Mouse (Mus musculus): Measurements from ENCODE around the gene Znhit3. TPM values are rescaled to one million over a fixed set of nuclear protein-coding genes. Genes with fewer than 3 reads are reported as not detected.

Gene Znhit3
- 18.3 TPM for polyA plus RNA-seq (2014; fragmentation: Illumina TruSeq; extraction: RNeasy Lipid Tissue Mini Kit (QIAGEN cat#74804); ENCODE audit: insufficient read depth, low read depth, low replicate concordance)

DNA sequence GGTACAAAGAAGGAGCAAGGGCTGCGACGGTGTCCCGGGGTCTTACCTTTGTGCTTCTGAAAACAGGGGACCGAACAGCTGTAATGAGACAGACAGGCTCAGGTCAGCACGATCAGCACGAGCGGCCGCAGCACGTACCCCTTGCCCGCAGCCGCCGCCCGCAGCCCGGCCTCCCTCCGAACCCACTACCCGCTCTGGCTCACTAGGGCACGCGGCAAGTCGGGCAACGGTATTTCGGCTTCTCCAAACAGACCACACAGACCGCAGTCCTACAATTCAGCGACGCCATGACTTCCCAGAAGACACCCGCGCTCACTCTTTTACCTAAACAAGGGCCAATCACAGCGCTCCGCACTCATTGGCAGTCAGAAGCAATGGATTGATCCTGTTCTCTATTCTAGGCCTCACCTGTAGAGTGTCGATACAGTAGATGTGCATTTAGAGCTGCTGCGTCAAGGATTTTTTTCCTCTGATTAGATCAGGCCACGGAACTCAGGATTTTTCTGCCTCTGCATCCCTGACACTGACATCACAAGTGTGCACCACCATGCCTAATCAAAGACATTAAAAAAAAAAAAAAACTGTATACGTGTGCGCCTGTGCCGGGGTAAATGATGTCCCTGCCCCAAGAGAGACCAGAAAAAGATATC, at the start of gene Znhit3:
Gene Znhit3 (minus strand): TSS at position 314 of the 650 bp plus-strand sequence.

DNA sequence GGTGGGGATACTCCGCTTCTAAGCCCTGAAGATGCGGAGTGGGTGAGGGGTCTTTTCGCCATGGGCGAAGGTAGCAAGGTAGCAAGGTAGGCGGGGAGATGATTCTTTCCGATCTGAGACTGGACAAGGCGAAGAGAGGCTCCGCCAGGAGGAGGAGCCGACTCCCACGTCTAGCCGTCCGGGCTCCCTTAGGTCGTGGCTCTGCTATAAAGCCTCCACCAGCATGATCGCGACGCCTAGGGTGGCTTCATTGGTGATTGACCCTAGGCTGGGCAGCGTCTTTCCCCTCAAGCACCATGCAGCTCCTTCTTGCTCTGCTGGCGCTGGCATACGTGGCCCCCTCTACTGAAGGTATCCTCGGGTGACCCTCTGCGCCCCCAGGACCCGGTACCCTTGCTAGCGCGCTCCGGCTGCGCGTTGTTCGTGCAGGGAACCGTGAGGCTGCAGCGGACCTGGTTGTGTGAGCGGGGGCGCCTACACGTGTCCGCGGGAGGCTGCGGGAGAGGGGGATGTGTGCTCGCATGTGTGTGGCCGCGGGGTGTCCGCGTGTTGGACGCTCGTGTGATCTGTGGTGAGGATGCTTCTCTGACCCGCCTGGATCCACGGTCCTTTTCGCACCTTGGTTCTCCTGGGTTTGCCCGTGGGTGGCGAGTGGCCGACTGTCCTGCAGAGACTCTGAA, 41.6 kb upstream of the Znhit3 start, which contains the start of gene Car4:
Gene Car4 (plus strand): TSS at position 196 of the 680 bp plus-strand sequence.

DNA sequence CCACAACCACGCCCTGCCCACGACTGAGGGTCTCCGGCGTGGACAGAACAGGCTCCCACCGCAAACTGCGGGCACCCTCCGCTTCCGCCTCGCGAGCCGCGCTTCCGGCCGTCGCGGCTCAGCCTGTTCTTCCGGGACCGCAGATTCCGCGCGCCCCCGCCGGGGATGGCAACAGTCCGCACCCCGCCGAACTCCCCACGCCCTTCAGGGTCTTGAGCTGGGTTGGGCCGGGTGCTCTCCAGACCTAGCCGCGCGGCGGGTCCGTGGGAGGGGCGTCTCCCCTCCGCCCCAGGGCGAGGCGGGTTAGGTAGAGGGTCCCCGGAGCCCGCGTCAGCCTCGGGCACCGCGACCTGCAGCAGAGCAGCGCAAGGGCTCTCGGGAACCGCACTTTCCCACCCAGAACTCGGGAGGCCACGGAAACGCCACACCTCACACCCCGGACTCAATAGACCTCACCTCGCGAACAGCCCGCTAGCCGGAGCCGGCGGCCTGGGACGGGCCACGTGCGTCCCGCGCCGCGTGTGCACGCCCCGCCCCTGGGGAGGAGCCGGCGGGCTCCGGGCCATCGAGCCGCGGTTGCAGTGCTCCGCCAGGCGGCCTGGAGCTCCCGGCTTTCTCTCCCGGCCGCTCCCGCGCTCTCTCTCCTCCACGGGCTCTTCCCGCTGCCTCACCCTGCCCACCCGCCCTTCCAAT, 36.2 kb downstream of the Znhit3 start, which contains the start of the genes Myo19 and Pigw:
Gene Myo19 (plus strand): TSS at position 377 of the 693 bp plus-strand sequence.
Gene Pigw (minus strand): TSS at position 514 of the 693 bp plus-strand sequence.

DNA sequence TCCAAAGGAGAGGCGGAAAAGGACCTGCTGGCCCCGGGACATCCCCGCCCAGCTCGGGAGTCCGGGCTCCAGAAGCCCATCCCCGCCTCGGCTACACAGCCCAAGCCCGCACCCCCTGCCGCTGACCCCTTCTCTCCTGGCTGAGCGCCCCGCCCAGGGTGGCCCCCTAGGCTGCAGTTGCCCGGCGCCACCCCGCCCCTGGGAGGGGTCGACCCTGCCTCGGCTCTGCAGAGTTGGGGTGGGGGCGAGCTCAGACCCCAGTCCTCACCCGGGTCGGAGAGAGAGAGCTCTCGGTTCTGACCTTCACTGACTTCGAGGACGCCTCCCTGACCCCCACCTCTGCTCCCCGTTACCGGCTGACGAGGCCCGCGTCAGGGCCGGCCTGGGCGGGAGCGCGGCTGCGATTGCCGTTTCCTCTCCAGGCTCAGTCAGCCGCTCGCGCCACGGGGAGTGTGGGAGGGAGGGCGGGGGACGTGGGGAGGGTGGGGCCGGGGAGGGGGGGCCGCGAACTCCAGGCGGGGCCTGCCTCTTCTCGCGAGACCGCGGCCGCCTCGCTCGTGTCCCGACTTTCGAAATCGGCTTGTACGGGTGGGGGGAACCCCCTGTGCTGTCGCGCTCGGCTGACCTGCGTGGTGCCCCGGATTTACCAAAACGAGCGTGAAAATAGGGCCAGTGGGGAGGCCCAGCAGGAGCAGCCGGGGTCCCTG, 45.7 kb downstream of the Znhit3 start, which contains the start of gene Ggnbp2:
Gene Ggnbp2 (minus strand): TSS at position 481 of the 707 bp plus-strand sequence.

Other genes starting within 250 kb of the Znhit3 start
- gene Mrm1, start 96.9 kb downstream of the Znhit3 start, polyA plus RNA-seq (2014; fragmentation: Illumina TruSeq; extraction: RNeasy Lipid Tissue Mini Kit (QIAGEN cat#74804); ENCODE audit: insufficient read depth, low read depth, low replicate concordance): 6.8 TPM
- 9.1 TPM for gene Dhrs11, start 87.4 kb downstream of the Znhit3 start, polyA plus RNA-seq (2014; fragmentation: Illumina TruSeq; extraction: RNeasy Lipid Tissue Mini Kit (QIAGEN cat#74804); ENCODE audit: insufficient read depth, low read depth, low replicate concordance)
- gene Ggnbp2, start 45.5 kb downstream of the Znhit3 start, polyA plus RNA-seq (2014; fragmentation: Illumina TruSeq; extraction: RNeasy Lipid Tissue Mini Kit (QIAGEN cat#74804); ENCODE audit: insufficient read depth, low read depth, low replicate concordance): 36.2 TPM
- gene Myo19, start 36.2 kb downstream of the Znhit3 start, polyA plus RNA-seq (2014; fragmentation: Illumina TruSeq; extraction: RNeasy Lipid Tissue Mini Kit (QIAGEN cat#74804); ENCODE audit: insufficient read depth, low read depth, low replicate concordance): 1.1 TPM
- 3.2 TPM for gene Pigw, start 36.1 kb downstream of the Znhit3 start, polyA plus RNA-seq (2014; fragmentation: Illumina TruSeq; extraction: RNeasy Lipid Tissue Mini Kit (QIAGEN cat#74804); ENCODE audit: insufficient read depth, low read depth, low replicate concordance)
- 239 TPM for gene Car4, start 41.4 kb upstream of the Znhit3 start, polyA plus RNA-seq (2014; fragmentation: Illumina TruSeq; extraction: RNeasy Lipid Tissue Mini Kit (QIAGEN cat#74804); ENCODE audit: insufficient read depth, low read depth, low replicate concordance)
- gene Usp32, start 223.8 kb upstream of the Znhit3 start, polyA plus RNA-seq (2014; fragmentation: Illumina TruSeq; extraction: RNeasy Lipid Tissue Mini Kit (QIAGEN cat#74804); ENCODE audit: insufficient read depth, low read depth, low replicate concordance): 7.3 TPM

Data from lung, adult 10 weeks (tissue).